Mouse (Mus musculus): ENCODE data around the gene Socs7.
"Not testable (repeated sequence)": the region's sequence is repeated elsewhere in the genome, so short reads cannot be mapped to it uniquely, and the experiment has no call there.

The Socs7 gene

GRCm38 (mm10) chr11:97343175-97343574 lies 19.2 kb upstream of the Socs7 start:
- in situ Hi-C loops (cut with MboI, MseI), result no loop called here

- in situ Hi-C loops (cut with MboI, MseI), result no loop called here
Observed at GRCm38 (mm10) chr11:97343619-97344018, 18.7 kb upstream of the Socs7 start.

GRCm38 (mm10) chr11:97345446-97345845 lies 16.9 kb upstream of the Socs7 start:
- in situ Hi-C loops (cut with MboI, MseI), result no loop called here

- in situ Hi-C loops (cut with MboI, MseI), result no loop called here
Observed at GRCm38 (mm10) chr11:97346383-97346782, 16.0 kb upstream of the Socs7 start.

- in situ Hi-C loops (cut with MboI, MseI), result no loop called here
Observed at GRCm38 (mm10) chr11:97347291-97347690, 15.1 kb upstream of the Socs7 start.

- in situ Hi-C loops (cut with MboI, MseI), result loop anchor here (5.0 kb wide), 1 partner anchor 47 kb away; no protein-coding TSS in a partner anchor
Observed at GRCm38 (mm10) chr11:97350035-97350434, 12.3 kb upstream of the Socs7 start.

- in situ Hi-C loops (cut with MboI, MseI), result loop anchor here (5.0 kb wide), 1 partner anchor 45 kb away; no protein-coding TSS in a partner anchor
Observed at GRCm38 (mm10) chr11:97352027-97352684, 10.2 kb upstream of the Socs7 start, which contains the start of gene Gpr179. Gene Gpr179, minus strand, starts transcription at chr11:97352077.

- in situ Hi-C loops (cut with MboI, MseI), result loop anchor here (5.0 kb wide), 1 partner anchor 44 kb away; no protein-coding TSS in a partner anchor
Observed at GRCm38 (mm10) chr11:97352935-97353597, 9.3 kb upstream of the Socs7 start.

- in situ Hi-C loops (cut with MboI, MseI), result loop anchor here (5.0 kb wide), 1 partner anchor 43 kb away; no protein-coding TSS in a partner anchor
Observed at GRCm38 (mm10) chr11:97354646-97355045, 7.7 kb upstream of the Socs7 start.

- in situ Hi-C loops (cut with MboI, MseI), result no loop called here
Observed at GRCm38 (mm10) chr11:97355247-97355646, 7.1 kb upstream of the Socs7 start.

- in situ Hi-C loops (cut with MboI, MseI), result not testable (repeated sequence)
Observed at GRCm38 (mm10) chr11:97357663-97358062, 4.7 kb upstream of the Socs7 start.

- in situ Hi-C loops (cut with MboI, MseI), result loop anchor here (5.0 kb wide), 1 partner anchor 65 kb away; no protein-coding TSS in a partner anchor
Observed at GRCm38 (mm10) chr11:97362649-97362942, 245 bp downstream of the Socs7 start.

GRCm38 (mm10) chr11:97362943-97363643 lies 742 bp downstream of the Socs7 start:
- in situ Hi-C loops (cut with MboI, MseI), result loop anchor here (5.0 kb wide), 1 partner anchor 64 kb away; no protein-coding TSS in a partner anchor

GRCm38 (mm10) chr11:97363644-97363995 lies 1.3 kb downstream of the Socs7 start:
- in situ Hi-C loops (cut with MboI, MseI), result loop anchor here (5.0 kb wide), 1 partner anchor 64 kb away; no protein-coding TSS in a partner anchor

- in situ Hi-C loops (cut with MboI, MseI), result no loop called here
Observed at GRCm38 (mm10) chr11:97365556-97365955, 3.2 kb downstream of the Socs7 start.

- in situ Hi-C loops (cut with MboI, MseI), result no loop called here
Observed at GRCm38 (mm10) chr11:97368501-97368900, 6.2 kb downstream of the Socs7 start.

GRCm38 (mm10) chr11:97370329-97371091 lies 8.2 kb downstream of the Socs7 start:
- in situ Hi-C loops (cut with MboI, MseI), result no loop called here

GRCm38 (mm10) chr11:97372159-97372864 lies 10.0 kb downstream of the Socs7 start:
- in situ Hi-C loops (cut with MboI, MseI), result no loop called here

GRCm38 (mm10) chr11:97373402-97373801 lies 11.1 kb downstream of the Socs7 start:
- in situ Hi-C loops (cut with MboI, MseI), result no loop called here

- in situ Hi-C loops (cut with MboI, MseI), result loop anchor here (25.0 kb wide), 1 partner anchor 1218 kb away; no protein-coding TSS in a partner anchor
Observed at GRCm38 (mm10) chr11:97380036-97380435, 17.7 kb downstream of the Socs7 start.

GRCm38 (mm10) chr11:97383017-97383416 lies 20.7 kb downstream of the Socs7 start:
- in situ Hi-C loops (cut with MboI, MseI), result loop anchor here (25.0 kb wide), 1 partner anchor 1221 kb away; no protein-coding TSS in a partner anchor

All from regulatory T cell (primary cell).